In genomic region chr4:91135327-91135726, GRCm38 (mm10) we compare ENCODE assay signal across 11 mouse cellular contexts.
DNase-seq lines count a peak whose midpoint lies in the region; ATAC-seq and TF ChIP-seq lines count a peak whose summit lies in the region.
"Had no signal": no experiment of that assay in that cellular context is flagged by ENCODE, and none has a peak within 500 bp of the region (broad histone marks: within the 10 kb centered on the region; RNA-seq: fewer than 3 reads in every experiment).

No protein-coding gene starts in this region.

- no peaks in the 10 kb centered on the region for H3K27me3 ChIP-seq in hindbrain, postnatal 0 days (ENCODE audit: insufficient read depth, low read length)
- no peaks in the 10 kb centered on the region for H3K27me3 ChIP-seq in hindbrain, embryonic 16.5 days (replicated peaks; ENCODE audit: control insufficient read depth, insufficient read depth, low read length)
- H3K27me3 ChIP-seq in midbrain, postnatal 0 days (ENCODE audit: insufficient read depth, low read length), result no peaks in the 10 kb centered on the region
- H3K27me3 ChIP-seq in midbrain, embryonic 10.5 days (ENCODE audit: low read depth, poor library complexity, severe bottlenecking), result no peaks in the 10 kb centered on the region
- no peaks in the 10 kb centered on the region for H3K27me3 ChIP-seq in heart, embryonic 13.5 days (replicated peaks)
- no peaks in the 10 kb centered on the region for H3K27me3 ChIP-seq in stomach, postnatal 0 days (ENCODE audit: control insufficient read depth, insufficient read depth, low read length)

- WGBS in hindbrain, postnatal 0 days, result 69% methylated on average over 3 of the region's 3 CpGs
- 74% methylated on average over 3 of the region's 3 CpGs for WGBS in hindbrain, embryonic 16.5 days
- WGBS in midbrain, postnatal 0 days, result 72% methylated on average over 3 of the region's 3 CpGs
- WGBS in midbrain, embryonic 10.5 days, result 92% methylated on average over 3 of the region's 3 CpGs
- 19% methylated on average over 3 of the region's 3 CpGs for WGBS in heart, embryonic 13.5 days
- WGBS in stomach, postnatal 0 days, result 78% methylated on average over 3 of the region's 3 CpGs

- TF ChIP-seq CTCF in hindbrain, postnatal 0 days (IDR thresholded peaks at IDR 0.05; ENCODE audit: low read depth), result peak; percentile 7; the same call in 1 of the 2 replicates
- TF ChIP-seq CTCF in midbrain, postnatal 0 days (IDR thresholded peaks at IDR 0.05), result no peak
- TF ChIP-seq CTCF in stomach, postnatal 0 days (IDR thresholded peaks at IDR 0.05; ENCODE audit: low read depth), result 0 out of 2 replicates have a peak, but pooled peaks have one; percentile 5

- peak; percentile 44 for DNase-seq in hindbrain, postnatal 0 days (ENCODE audit: low spot score)
- DNase-seq in midbrain, postnatal 0 days (ENCODE audit: low spot score), result peak; percentile 47
- DNase-seq in midbrain, embryonic 10.5 days (ENCODE audit: low spot score), result no peak
- no peak for DNase-seq in stomach, postnatal 0 days (ENCODE audit: low spot score)
- no peak for DNase-seq in right cerebral cortex, adult 18-20 months
- DNase-seq: kidney, adult 8-10 months; left cerebral cortex, postnatal 4 days; spleen, adult 18-20 months had no signal

- no peak overlapping the region for H3K4me3 ChIP-seq in hindbrain, postnatal 0 days (ENCODE audit: low read length)
- no peak overlapping the region for H3K4me3 ChIP-seq in hindbrain, embryonic 16.5 days (ENCODE audit: low read length)
- no peak overlapping the region for H3K4me3 ChIP-seq in midbrain, postnatal 0 days (ENCODE audit: low read depth, low read length)
- H3K4me3 ChIP-seq in midbrain, embryonic 10.5 days, result no peak overlapping the region
- no peak overlapping the region for H3K4me3 ChIP-seq in heart, embryonic 13.5 days
- no peak overlapping the region for H3K4me3 ChIP-seq in stomach, postnatal 0 days (ENCODE audit: low read depth, low read length)
- H3K4me3 ChIP-seq: hindbrain, embryonic 10.5 days had no signal

- H3K9ac ChIP-seq in hindbrain, postnatal 0 days (replicated peaks; ENCODE audit: low read length), result no peak overlapping the region
- H3K9ac ChIP-seq in hindbrain, embryonic 16.5 days (ENCODE audit: low read depth, low read length), result no peak overlapping the region
- no peak overlapping the region for H3K9ac ChIP-seq in midbrain, postnatal 0 days (replicated peaks; ENCODE audit: low read length, poor library complexity, severe bottlenecking)
- no peak overlapping the region for H3K9ac ChIP-seq in heart, embryonic 13.5 days
- no peak overlapping the region for H3K9ac ChIP-seq in stomach, postnatal 0 days (ENCODE audit: low read length)

- no peak for TF ChIP-seq EP300 in stomach, postnatal 0 days (optimal IDR thresholded peaks at IDR 0.05)

- H3K9me3 ChIP-seq in hindbrain, postnatal 0 days (ENCODE audit: low read length), result no peaks in the 10 kb centered on the region
- H3K9me3 ChIP-seq in hindbrain, embryonic 16.5 days (ENCODE audit: control insufficient read depth, low read length), result no peaks in the 10 kb centered on the region
- no peaks in the 10 kb centered on the region for H3K9me3 ChIP-seq in midbrain, postnatal 0 days (ENCODE audit: low read length)
- H3K9me3 ChIP-seq in midbrain, embryonic 10.5 days (replicated peaks), result no peaks in the 10 kb centered on the region
- no peaks in the 10 kb centered on the region for H3K9me3 ChIP-seq in heart, embryonic 13.5 days
- no peaks in the 10 kb centered on the region for H3K9me3 ChIP-seq in stomach, postnatal 0 days (ENCODE audit: control insufficient read depth, low read length)
- H3K9me3 ChIP-seq: hindbrain, embryonic 10.5 days had no signal

- H3K27ac ChIP-seq in hindbrain, postnatal 0 days, result no peak overlapping the region
- H3K27ac ChIP-seq in hindbrain, embryonic 16.5 days (ENCODE audit: low read depth, low read length), result no peak overlapping the region
- no peak overlapping the region for H3K27ac ChIP-seq in midbrain, postnatal 0 days (ENCODE audit: low read depth, low read length)
- H3K27ac ChIP-seq in midbrain, embryonic 10.5 days (replicated peaks), result no peak overlapping the region
- peak overlapping the region; percentile 71 for H3K27ac ChIP-seq in heart, embryonic 13.5 days (replicated peaks)
- no peak overlapping the region for H3K27ac ChIP-seq in stomach, postnatal 0 days (replicated peaks)
- H3K27ac ChIP-seq: hindbrain, embryonic 10.5 days had no signal

- H3K4me2 ChIP-seq in hindbrain, postnatal 0 days (ENCODE audit: low read depth, low read length), result no peak overlapping the region
- no peak overlapping the region for H3K4me2 ChIP-seq in hindbrain, embryonic 16.5 days (ENCODE audit: low read length)
- no peak overlapping the region for H3K4me2 ChIP-seq in midbrain, postnatal 0 days (ENCODE audit: low read depth, low read length, poor library complexity, severe bottlenecking)
- H3K4me2 ChIP-seq in heart, embryonic 13.5 days, result no peak overlapping the region; the same call in 1 of the 2 replicates
- no peak overlapping the region for H3K4me2 ChIP-seq in stomach, postnatal 0 days (replicated peaks; ENCODE audit: low read depth)

- no peaks in the 10 kb centered on the region for H3K36me3 ChIP-seq in hindbrain, postnatal 0 days (ENCODE audit: insufficient read depth, low read length)
- H3K36me3 ChIP-seq in hindbrain, embryonic 16.5 days (ENCODE audit: control insufficient read depth, insufficient read depth, low read length), result no peaks in the 10 kb centered on the region
- no peaks in the 10 kb centered on the region for H3K36me3 ChIP-seq in midbrain, postnatal 0 days (ENCODE audit: insufficient read depth, low read length)
- H3K36me3 ChIP-seq in midbrain, embryonic 10.5 days, result no peaks in the 10 kb centered on the region
- H3K36me3 ChIP-seq in heart, embryonic 13.5 days, result no peaks in the 10 kb centered on the region
- H3K36me3 ChIP-seq in stomach, postnatal 0 days (ENCODE audit: control insufficient read depth, insufficient read depth, low read length), result no peaks in the 10 kb centered on the region
- H3K36me3 ChIP-seq: hindbrain, embryonic 10.5 days had no signal

- ATAC-seq in hindbrain, postnatal 0 days, result no peak
- no peak for ATAC-seq in hindbrain, embryonic 16.5 days
- ATAC-seq in midbrain, postnatal 0 days (ENCODE audit: low FRiP score), result no peak
- ATAC-seq in heart, embryonic 13.5 days (ENCODE audit: extremely low read depth, insufficient number of reproducible peaks, low FRiP score, low TSS enrichment), result no peak
- no peak for ATAC-seq in stomach, postnatal 0 days (ENCODE audit: low FRiP score, low TSS enrichment)

- no peaks in the 10 kb centered on the region for H3K4me1 ChIP-seq in hindbrain, postnatal 0 days (ENCODE audit: insufficient read depth, low read length)
- H3K4me1 ChIP-seq in hindbrain, embryonic 16.5 days (ENCODE audit: control insufficient read depth, insufficient read depth, low read depth, low read length), result no peaks in the 10 kb centered on the region
- no peaks in the 10 kb centered on the region for H3K4me1 ChIP-seq in midbrain, postnatal 0 days (ENCODE audit: insufficient read depth, low read length)
- H3K4me1 ChIP-seq in midbrain, embryonic 10.5 days, result no peaks in the 10 kb centered on the region
- peaks cover 13% of the 10 kb centered on the region for H3K4me1 ChIP-seq in heart, embryonic 13.5 days
- H3K4me1 ChIP-seq in stomach, postnatal 0 days (replicated peaks; ENCODE audit: control insufficient read depth, insufficient read depth), result no peaks in the 10 kb centered on the region
- H3K4me1 ChIP-seq: hindbrain, embryonic 10.5 days had no signal

Comparison
In these comparisons a context has a peak if more than half of its experiments do, and no peak if none do; other contexts are left out.
1. DNase-seq: peak in hindbrain, postnatal 0 days (single experiment) and midbrain, postnatal 0 days (single experiment); none in midbrain, embryonic 10.5 days (single experiment), stomach, postnatal 0 days (single experiment) and right cerebral cortex, adult 18-20 months (single experiment).